Mouse (Mus musculus) frontal cortex, postnatal 14 days (tissue): ENCODE measurements around the gene Fez2.
A peak's percentile ranks its signal among the peaks of the same experiment; 100 is the strongest.

Source experiments
- DNase-seq, 2 experiments: peaks; one replicate each; pipeline ENCODE4 v3.0.0; 2022; ENCODE audit warnings: low spot score in 2 of 2

Fez2 gene

DNA sequence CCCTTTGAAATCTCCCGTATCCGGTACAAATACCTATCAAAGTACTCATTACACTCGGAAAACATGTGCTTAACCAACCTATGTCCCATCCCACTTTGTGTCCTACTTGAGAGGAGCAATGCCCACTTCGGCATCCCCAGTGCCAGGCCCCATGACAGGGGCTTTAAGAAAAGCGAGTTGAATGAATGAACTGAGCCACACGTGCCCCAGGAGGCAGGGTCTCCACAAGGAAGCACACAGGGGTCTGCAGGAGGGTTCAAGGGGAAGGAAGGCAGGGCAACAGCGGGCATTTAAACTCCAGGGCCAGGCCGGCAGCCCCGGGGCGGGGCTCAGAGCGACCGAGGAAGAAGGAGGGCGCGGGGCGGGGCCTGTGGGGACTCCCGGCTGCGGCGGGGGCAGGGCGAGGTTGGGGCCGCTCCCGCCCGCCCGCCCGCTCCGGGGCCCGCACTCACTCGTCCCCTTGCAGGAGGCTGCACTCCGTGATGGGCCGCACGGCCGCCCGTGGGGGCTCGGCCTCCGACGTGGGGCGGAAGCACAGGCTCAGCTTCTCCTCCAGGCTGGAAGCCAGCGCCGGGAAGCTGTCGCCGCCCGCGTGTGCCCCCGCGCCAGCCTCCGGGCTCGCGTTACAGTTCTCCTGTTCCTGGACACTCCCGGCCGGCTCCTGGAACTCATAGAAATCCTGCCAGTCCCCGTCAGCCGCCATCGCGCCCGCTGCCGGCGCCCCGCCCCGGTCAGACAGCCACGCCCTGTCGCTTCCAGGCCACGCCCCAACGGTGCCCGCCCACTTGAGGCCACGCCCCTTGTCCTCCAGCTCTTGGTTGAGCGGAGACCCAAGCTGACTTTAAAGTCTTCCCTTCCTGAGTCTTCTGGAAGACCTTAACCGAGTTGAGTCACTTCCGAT, at the start of gene Fez2:
TSS of gene Fez2 (minus strand) at position 772 of the 901 bp plus-strand sequence.
- DNase-seq: peak; percentile 80 to 91

DNA sequence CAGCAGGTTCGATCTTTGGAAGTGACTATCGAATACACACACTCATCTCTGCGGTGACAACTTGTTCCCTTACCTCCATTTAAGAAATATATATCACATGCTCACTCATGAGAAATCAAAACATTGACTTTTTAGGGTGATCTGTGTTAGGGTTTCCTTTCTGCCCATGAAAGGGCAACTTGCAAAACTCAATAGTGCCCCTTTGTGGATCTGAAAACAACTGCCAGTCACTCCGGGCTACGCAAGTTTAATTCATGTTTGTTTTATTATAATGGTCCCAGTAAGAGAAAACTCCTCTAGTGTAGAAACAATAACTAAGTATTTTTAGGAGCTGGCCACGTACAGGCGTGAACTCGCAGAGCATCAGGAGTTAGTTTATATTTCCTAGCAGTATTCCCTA, 47.5 kb upstream of the Fez2 start:
- DNase-seq: no peak

DNA sequence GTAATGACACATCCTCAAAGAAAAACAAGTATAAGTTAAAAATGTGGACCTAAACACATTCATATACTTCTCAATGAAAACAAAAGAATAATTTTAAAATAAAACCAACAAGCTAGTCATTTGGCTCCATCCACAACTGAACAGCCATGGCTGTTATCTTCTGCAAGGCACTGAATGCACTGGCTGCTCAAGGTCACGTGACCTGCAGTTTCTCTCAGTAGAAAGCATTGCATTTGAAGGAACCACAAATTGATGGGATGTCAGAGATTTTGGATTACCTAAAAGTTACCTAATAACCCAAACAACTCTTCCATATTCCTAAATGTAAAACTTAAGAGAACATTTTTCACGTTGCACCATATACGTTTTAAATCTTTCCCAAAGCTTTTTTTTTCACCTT, 47.1 kb upstream of the Fez2 start:
- no peak for DNase-seq

DNA sequence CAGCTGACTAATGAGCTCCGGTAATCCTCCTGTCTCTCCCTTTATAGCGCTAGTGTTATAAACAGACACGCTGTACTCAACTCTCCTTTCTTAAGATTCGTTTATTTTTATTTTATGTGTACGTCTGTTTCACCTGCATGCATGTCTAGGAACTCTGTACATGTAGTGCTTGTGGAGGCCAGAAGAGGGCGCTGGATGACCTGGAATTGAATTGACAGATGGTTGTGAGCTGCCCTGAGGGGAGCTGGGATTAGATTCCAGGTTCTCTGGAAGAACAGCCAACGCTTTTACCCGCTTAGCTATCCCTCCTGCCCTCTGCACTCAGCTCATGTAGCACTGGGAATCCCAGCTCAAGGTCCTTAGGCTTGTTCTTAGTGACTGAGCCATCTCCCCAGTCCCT, 42.2 kb upstream of the Fez2 start:
- no peak for DNase-seq

DNA sequence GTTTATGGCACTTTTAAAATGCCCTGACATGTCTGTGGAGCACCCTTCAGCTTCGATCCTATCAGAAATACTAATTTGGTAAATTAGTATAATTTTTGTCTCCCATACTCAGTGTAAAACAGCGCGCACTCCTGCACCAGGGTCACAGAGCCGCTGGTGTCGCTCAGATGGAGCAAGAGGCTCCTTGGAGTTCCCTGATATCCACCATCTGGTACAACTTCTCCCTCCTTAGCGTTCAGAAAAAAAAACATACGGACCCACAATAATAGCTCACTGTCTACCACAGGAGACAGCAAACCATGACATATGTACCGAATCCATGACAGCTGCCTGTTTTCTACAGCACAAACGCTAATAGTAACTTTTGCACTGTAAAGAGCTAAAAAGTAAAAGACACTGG, 37.6 kb upstream of the Fez2 start:
- no peak for DNase-seq

DNA sequence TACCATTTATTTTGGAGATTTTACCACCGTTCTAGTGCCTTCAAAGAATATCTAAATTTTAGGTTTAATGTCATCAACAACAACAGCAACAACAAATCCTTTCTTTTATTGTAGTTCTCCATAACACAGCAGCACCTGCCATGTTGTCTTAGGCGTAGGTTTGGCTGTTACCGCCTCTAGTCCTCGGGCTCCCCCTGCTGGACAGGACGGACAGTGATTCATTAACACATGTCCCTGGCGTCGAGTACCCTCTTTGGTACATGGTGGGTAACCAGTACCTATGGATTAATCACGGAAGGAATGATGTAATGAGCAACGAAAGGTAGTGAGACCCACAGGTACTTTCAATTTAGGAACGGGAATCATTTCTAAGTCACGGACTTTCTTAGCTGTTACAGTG, 37.2 kb upstream of the Fez2 start:
- peak; percentile 17 to 56 for DNase-seq

DNA sequence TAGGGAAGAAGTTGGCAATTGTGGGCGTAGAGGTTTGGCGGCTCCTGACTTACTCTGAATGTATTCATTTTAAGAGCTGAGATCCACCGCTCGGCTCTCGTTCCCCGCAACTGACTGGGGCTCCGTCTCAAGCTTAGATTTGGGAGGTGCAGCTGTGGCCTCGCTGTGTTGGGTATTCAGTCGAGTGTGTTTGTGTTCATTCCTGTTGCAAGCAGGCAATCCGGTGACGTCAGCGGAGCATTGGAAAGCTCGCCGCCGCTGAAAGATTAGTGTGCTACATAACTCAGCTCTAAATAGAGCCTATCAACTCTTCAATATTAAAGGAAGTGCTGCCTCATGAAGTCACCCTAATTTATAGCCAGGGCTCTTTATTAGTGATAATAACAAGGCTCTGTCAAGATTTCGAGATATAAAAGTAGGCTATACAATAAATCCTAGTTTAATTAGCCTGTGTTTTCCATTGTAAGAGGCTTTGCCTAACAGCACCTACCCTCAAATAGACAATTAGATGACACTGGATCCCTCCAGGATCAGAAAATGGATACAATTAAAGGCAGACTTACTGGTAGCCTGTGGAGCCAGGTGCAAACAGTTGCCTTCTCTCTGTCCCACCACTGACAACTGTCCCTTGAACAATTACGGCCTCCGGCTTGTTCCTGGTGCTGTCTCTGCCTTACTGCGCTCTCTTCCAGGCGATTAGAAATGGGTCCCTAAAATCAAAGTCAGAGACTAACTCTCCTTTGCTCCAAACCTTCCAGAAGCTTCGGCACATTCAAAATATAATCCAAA, 36.4 kb upstream of the Fez2 start:
- DNase-seq: peak; percentile 5 to 33

DNA sequence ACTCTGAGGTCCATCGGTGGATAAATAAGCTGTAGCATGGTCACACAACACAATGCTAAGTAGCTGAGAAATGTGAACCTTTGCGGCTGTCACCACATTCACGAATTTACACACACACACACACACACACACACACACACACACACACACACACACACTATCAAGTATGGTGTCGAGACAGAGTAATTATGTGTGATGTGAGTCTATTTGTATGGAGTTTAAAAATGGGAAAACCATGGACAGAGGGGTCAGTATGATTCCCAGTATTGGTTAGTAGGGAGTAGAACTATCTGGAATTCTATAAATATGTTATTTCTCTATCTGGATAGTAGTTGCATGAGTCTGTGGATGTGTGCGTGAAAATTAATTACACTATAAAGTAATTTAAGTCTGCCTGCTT, 35.6 kb upstream of the Fez2 start:
- DNase-seq: no peak

DNA sequence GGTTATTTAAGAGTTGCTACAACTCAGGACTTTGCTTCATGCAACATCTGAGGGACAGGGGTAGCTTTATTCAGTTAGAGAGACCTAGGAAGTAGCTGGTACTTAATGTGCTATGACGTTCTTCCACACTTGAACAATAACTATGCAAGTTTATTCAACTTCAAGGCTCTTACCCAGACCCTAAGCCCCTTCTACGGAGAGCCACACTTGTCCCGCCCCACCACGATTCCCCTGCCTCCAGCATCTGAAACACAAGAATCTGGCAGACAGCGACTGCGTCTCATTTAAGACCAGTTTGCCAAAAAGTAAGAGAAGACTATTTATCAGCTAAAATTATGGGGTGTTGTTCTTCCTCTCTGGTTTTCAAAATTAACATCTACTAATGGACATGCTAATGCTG, 33.9 kb upstream of the Fez2 start:
- no peak for DNase-seq

DNA sequence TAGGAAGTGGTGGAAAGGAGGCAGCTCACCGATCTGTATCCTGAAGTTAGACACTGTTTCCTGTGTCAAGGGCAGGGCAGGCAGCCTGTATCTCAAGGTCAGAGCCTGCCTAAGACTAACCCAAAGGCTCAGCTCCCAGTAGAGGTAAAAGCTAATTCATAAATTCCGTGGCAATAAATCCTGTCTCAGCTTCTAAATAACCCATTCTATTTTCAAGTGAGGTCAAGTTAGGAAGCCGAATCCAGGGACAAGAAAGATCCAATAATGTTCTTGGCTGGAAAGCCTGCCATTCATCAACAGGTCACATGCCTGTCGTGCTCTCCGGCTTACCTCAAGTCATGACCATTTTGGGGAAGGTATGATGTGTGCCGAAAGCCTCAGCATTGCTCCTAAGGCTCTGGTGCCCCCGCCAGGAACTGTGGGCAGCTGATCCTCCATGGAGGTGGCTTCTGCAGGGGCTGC, 33.4 kb upstream of the Fez2 start:
- DNase-seq: no peak

DNA sequence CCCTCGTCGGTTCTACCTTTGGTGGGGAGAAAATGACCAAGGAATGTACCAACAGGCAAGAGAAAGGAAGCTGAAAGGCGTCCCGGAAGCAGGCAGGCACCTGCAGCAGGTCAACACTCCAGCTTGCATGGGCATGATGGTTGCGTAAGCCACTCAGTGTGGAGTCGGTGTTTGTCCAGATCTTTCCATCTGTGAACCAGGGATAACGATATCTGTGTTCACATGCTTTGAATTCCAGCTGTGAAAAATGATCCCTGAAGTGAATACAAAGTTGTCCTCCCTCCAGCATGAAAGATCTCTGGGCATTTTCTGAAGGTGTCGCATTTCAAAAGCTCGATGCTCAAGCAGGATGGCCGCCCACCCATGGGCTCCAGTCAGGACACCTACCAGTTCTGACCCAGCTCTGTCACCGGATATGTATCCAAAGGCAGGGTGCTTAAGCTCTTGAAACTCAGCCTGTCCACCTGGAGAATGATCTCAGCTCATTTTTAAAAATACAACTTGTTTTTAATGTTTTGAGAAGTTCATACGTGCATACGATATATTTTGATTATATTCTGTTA, 31.8 kb upstream of the Fez2 start:
- no peak for DNase-seq

DNA sequence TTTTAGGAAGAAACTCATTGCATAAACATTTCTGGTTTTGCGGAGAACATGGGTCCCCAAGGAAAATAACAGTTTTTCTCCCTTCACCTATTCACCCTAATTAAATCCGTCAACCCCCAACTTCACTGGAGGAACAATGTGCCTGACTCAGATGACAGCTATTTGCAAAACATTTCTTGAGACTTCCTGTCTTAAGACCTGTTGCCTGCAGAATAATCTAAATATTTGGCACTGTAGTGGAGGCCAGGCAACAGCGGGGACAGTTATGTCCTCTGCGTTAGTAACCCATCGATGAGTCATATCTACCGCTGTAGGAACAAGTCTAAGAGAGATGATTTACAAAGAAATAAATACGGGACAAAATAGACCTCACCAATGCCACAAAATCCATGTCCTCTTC, 26.9 kb upstream of the Fez2 start:
- no peak for DNase-seq

DNA sequence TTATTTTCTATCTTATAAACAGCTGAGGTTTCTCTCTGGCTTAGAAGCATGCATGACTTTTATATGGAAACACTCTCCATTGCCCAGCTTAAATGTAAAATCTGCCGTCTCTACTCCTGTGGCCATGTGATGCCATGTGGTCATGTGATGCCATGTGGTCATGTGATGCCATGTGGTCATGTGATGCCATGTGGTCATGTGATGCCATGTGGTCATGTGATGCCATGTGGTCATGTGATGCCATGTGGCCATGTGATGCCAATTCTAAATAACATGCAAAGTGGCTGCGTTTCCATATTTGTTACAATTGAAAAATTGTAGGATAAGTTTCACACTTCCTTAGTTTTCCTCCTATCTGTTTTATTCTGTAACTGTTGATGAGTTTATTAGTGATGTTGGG, 22.8 kb upstream of the Fez2 start:
- no peak for DNase-seq

DNA sequence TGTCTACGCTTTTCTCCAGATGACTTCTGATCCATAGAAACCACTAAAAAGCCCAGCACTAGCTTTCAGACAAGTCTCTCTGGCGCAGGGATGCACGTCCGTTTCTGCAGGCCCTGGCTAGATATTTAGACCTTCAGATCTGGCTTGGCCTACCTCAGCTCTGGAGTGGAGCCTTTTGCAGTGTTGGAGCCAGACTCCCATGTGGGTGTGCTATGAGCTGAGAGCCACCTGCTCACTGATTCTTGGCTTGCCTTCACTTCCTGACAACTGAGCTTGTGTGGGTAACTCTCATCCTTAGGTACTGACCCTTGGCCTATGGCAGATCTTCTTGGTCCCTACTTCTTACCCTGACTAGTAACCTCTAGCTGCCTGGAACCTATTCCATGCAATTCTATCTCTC, 19.2 kb upstream of the Fez2 start:
- DNase-seq: no peak

DNA sequence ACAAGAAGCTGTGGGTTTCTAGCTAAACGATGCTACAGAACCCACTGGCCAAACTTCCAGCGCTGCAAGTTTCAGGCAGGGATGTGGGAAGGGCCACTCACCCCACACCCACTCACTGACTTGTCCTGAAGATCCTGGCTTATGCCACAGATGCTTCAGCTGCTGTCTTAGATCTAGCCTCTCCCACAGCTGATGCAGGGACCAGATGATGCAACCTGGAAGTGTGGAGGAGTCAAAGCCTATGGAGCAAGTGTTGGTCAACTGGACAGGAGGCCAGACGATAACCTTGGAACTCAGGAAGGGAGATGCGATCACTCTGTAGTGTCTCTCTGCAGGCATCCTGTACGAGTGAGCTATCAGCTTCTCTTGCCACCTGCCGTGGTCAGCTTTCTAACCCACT, 17.7 kb upstream of the Fez2 start:
- no peak for DNase-seq

DNA sequence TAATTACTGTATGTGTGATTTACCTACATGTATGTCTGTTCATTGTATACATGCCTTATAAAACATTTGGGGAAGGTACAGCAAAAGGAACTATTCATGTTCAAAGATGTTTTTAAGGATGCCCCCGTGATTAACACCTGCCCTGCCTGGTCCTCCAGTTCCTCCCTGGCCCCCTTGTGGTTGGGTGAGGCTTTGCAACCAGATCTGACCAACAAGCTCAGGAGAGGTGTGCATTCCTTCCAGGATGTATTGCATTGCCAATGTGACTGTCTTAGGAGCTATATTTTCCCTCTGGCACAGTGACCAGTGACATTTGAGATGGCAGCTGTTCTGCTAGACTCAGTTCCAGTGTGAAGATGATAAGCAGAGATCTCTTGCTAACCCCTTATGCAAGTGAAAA, 16.8 kb upstream of the Fez2 start:
- no peak for DNase-seq

DNA sequence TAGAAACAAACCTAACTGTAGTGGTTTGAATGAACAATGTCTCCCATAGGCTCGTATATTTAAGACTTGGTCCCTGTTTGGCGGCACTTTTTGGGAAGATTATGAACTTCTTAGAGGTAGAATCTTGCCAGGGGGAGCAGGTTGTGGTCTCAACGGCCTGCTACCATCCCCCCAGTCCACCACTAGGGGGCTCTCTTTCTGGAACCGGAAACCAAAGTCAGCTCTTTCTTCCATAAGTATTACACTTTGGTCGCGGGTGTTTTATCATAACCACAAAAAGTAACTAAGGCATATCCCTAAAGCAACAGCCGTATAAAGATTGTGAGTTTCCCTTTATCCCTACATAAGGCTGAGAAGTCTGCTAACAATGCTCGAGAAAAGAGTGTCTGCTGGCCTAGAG, 12.4 kb upstream of the Fez2 start:
- DNase-seq: no peak

DNA sequence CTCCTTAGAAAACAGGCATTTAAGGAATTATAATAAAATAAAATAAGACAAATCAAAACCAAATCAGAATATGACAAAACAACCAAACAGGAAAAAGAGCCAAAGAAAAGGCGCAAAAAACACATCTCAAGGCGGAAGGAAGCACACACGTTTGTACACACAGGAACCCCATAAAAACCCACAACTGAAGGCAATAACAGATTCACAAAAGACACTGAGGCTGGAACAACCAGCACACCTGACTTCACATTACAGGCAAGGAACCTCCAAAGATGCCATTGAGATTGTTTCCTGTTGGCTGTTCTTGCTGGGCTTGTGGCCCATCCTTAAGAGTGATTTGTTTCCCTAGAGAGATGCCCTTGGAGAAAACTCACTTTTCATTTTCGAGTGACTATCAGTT, 11.1 kb upstream of the Fez2 start:
- DNase-seq: no peak

DNA sequence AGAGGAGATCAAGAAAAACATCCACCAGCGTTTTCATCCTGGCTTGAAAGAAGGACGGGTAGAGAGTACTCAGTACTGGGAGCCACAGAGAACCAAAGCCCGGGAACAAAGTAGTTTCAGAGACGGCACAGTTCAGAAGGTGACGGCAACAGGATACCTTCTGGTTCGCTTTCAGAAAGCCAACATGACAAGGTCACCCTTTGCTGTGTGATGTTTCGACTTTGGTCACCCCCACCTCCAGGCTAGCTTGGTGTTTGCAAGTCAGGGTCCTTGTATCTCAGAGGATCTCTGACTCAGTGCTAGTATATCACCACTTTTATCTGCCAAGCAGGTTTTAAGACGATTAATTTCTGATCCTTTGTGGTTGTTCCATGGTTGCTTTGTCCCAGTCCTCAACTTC, 7.1 kb upstream of the Fez2 start:
- no peak for DNase-seq

DNA sequence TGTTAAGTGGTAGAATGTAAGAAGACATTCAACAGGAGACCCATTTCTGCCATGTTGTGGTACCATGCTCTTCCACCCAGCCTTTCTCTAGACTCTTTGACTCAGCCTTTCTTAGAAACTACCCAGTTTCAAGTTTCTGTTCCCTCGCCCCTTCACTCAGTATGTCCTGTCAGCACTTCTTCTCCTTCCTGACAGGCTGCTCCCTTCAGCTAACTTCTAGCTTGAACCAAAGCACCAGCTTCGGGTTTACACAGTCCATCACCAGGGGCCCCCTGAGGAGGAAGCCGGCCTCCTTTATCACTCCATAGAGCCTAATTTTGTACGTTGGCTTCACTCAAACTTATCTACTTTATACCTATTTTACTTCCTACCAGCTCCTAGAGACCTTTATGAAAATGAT, 1.3 kb upstream of the Fez2 start:
- no peak for DNase-seq

DNA sequence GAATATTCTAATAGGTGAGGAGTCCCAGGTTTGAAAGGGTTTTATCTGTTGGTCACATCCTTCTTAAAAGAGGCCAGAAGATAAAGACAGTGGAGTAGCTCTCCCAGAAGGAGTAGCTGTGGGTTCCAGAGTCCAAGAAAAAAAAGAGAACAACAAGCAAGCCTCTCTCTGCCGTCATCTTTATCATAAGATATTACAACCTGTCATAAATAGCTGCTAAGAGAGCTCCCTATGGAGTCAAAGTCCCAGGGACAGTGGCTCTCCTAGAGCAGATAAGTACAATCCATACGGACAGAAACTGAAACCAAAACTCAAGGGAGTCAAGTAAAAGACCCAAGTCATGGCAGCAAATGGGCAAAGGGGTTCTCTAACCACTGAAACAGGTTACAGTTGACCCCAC, 2.7 kb downstream of the Fez2 start:
- no peak for DNase-seq

DNA sequence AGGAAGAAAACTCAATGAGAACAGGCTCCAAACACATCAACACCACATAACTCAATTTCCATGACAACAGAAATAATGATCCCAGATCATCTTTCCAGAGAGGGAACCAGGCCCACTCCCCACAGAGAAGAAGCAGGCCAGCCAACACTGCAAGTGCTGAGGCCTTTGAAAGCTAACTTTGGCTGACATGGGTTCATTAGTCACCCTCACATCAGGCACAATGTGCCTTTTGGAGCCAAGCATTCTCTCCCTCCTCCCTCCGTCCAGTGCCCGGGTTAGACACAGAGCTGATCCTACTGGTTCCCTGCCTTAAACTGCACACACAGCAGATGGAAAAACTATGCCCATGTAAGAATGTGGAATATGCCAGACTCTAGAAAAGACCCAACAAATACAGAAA, 8.1 kb downstream of the Fez2 start:
- DNase-seq: no peak

DNA sequence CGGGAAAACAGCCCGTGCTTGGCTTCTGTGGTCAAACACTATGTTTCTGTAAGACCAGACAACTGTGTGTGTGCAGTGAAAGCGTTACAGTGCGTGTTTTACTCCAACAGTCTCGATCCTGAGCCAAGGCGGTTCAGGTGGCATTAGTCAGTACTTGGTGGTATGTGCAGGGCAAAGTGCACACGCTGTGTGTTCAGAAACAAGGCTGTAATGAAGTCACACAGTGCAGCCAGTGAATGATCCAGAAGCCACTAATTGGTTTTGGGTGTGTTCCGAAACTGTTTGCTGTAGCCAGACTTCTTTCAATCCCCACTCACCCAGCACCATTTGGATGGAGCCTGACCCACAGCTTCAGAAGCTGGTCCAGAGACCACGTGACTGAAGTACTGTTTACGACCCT, 9.6 kb downstream of the Fez2 start:
- DNase-seq: no peak
